Comparison of ENCODE assay signal across 18 mouse cellular contexts in the genomic region with DNA sequence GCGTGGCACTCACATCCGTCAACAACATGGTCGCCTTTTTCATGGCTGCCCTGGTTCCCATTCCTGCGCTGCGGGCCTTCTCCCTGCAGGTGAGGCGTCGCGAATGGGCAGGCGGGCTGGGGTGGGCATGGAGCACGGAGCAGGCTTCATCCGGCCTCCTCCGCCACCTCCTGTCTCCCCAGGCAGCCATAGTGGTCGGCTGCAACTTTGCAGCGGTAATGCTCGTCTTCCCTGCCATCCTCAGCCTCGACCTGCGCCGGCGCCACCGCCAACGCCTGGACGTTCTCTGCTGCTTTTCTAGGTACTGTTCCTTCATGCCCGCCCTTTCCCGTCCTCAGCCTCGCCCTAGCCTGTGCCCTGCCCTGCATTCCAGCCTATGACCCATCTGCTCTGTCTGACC. TPM values are rescaled to one million over a fixed set of nuclear protein-coding genes. Genes with fewer than 3 reads are reported as not detected.
"Had no signal": no experiment of that assay in that cellular context is flagged by ENCODE, and none has a peak within 500 bp of the region (broad histone marks: within the 10 kb centered on the region; RNA-seq: fewer than 3 reads in every experiment).

No protein-coding gene starts in this region.

- ATAC-seq: midbrain, embryonic 13.5 days; midbrain, embryonic 15.5 days had no signal

- H3K4me1 ChIP-seq: midbrain, embryonic 13.5 days; neural tube, embryonic 13.5 days; stomach, embryonic 15.5 days had no signal

- DNase-seq: lung, adult 18-20 months; lung, embryonic 14.5 days; lung, postnatal 10 days; lung, postnatal 4 days; right cerebral cortex, postnatal 14 days; thymus, adult 2 months; thymus, postnatal 25 days; thymus, postnatal 4 days had no signal

- H3K27me3 ChIP-seq: midbrain, embryonic 13.5 days; midbrain, embryonic 15.5 days; neural tube, embryonic 13.5 days; neural tube, embryonic 15.5 days; stomach, embryonic 15.5 days had no signal

- H3K9me3 ChIP-seq: midbrain, embryonic 13.5 days; midbrain, embryonic 15.5 days; neural tube, embryonic 13.5 days; neural tube, embryonic 15.5 days; stomach, embryonic 15.5 days had no signal

- H3K27ac ChIP-seq: midbrain, embryonic 13.5 days; midbrain, embryonic 15.5 days; neural tube, embryonic 13.5 days; neural tube, embryonic 15.5 days; stomach, embryonic 15.5 days; stomach, postnatal 0 days had no signal

- H3K4me3 ChIP-seq: midbrain, embryonic 13.5 days; midbrain, embryonic 15.5 days; myocyte; neural tube, embryonic 13.5 days; neural tube, embryonic 15.5 days; stomach, embryonic 15.5 days had no signal

- H3K9ac ChIP-seq: lung, embryonic 14.5 days; midbrain, embryonic 13.5 days; midbrain, embryonic 15.5 days; neural tube, embryonic 13.5 days; neural tube, embryonic 15.5 days; stomach, embryonic 15.5 days had no signal

RNA-seq across cellular contexts. Expression of a gene that starts 13.5 kb away (rescaled TPM):
- total RNA-seq: megakaryocyte-erythroid progenitor cell, adult 5-6 weeks had no signal

RNA-seq across cellular contexts. Expression of a gene that starts 17.3 kb away (rescaled TPM):
- total RNA-seq: megakaryocyte-erythroid progenitor cell, adult 5-6 weeks had no signal
- polyA plus RNA-seq: lung, embryonic 14.5 days; midbrain, embryonic 11.5 days; midbrain, embryonic 13.5 days; midbrain, embryonic 15.5 days; neural tube, embryonic 11.5 days; neural tube, embryonic 13.5 days; neural tube, embryonic 15.5 days had no signal
